Mouse (Mus musculus) heart, adult 2 months (tissue): ENCODE data around the gene Fkbp9. TPM values are rescaled to one million over a fixed set of nuclear protein-coding genes. Genes with fewer than 3 reads are reported as not detected.

Experiments used
- DNase-seq, 2 experiments: peaks; one replicate each; pipeline ENCODE4 v3.0.0; 2021
- H3K27ac ChIP-seq: fragments of 200-600 bp; 2 replicates; pipeline ENCODE4 v1.8.1; 2022
- H3K27me3 ChIP-seq: fragments of 200-500 bp; 2 replicates; pipeline ENCODE4 v1.6.1; 2012; ENCODE audit warnings: mild to moderate bottlenecking, low read length, inconsistent platforms, mixed read lengths; ENCODE audit not compliant: control insufficient read depth, insufficient read depth
- H3K36me3 ChIP-seq: fragments of 200-500 bp; 2 replicates; pipeline ENCODE4 v1.6.1; 2012; ENCODE audit warnings: low read length, inconsistent platforms; ENCODE audit not compliant: control insufficient read depth, insufficient read depth
- H3K4me1 ChIP-seq: fragments of 200-500 bp; 2 replicates; pipeline ENCODE4 v1.6.1; 2011; ENCODE audit warnings: low read length; ENCODE audit not compliant: control insufficient read depth, insufficient read depth
- H3K4me3 ChIP-seq: fragments of 200-600 bp; 2 replicates; pipeline ENCODE4 v1.8.1; 2022
- H3K79me2 ChIP-seq: fragments of 200-500 bp; replicated peaks from 2 replicates; pipeline ENCODE4 v1.6.1; 2012; ENCODE audit warnings: mild to moderate bottlenecking, inconsistent platforms, low read length, moderate library complexity, mixed read lengths; ENCODE audit not compliant: control insufficient read depth, insufficient read depth
- H3K9ac ChIP-seq: fragments of 200-500 bp; 2 replicates; pipeline ENCODE4 v1.6.1; 2012; ENCODE audit warnings: low read depth, mild to moderate bottlenecking, control low read depth, inconsistent platforms, low read length, mixed read lengths
- CTCF ChIP-seq: fragments of 200-600 bp; IDR thresholded peaks from 2 replicates; pipeline ENCODE4 v1.8.1; 2022; ENCODE audit warnings: antibody characterized with exemption, mild to moderate bottlenecking, moderate library complexity
- EP300 ChIP-seq: fragments of 200-500 bp; IDR thresholded peaks from 2 replicates; pipeline ENCODE4 v1.6.1; 2011; ENCODE audit warnings: low read depth, low read length, control low read depth; ENCODE audit not compliant: insufficient read depth
- POLR2A ChIP-seq: fragments of 200-500 bp; IDR thresholded peaks from 2 replicates; pipeline ENCODE4 v1.6.1; 2011; ENCODE audit warnings: mild to moderate bottlenecking, low read depth, low read length, control low read depth; ENCODE audit not compliant: insufficient read depth
- WGBS: fragments of 180-500 bp; shearing (Covaris S2); methylation state at CpG from one replicate; pipeline ENCODE4 v1.1.7; 2018; 5-methylcytosine and 5-hydroxymethylcytosine counted together
- intact Hi-C: fragments of 180-260 bp; cut with DNase I; formaldehyde crosslinking; loops from one replicate; pipeline ENCODE4 v1.15.1; 2025
- polyA plus RNA-seq: library from polyadenylated mRNA; depleted of rRNA; stranded (reverse); fragments of >200 nt; gene quantifications from 2 replicates; pipeline ENCODE4 v1.2.3, GENCODE M21; 2012
- total RNA-seq, 2 experiments: library from RNA; stranded (reverse); gene quantifications; 2 replicates each; pipeline ENCODE4 v1.2.3; 2021

Fkbp9 gene
- total and polyA plus RNA-seq, 3 experiments = 44.1 to 85.9 (median 84.5) TPM

GRCm38 (mm10) chr6:56913092-56913858 is 81.4 kb downstream of the Fkbp9 start:
- TF ChIP-seq EP300 (no peak), CTCF (no peak), POLR2A (no peak)
- H3K79me2 ChIP-seq = peaks cover 2% of the 10 kb centered on the region
- H3K4me1 ChIP-seq = peaks cover 6% of the 10 kb centered on the region; the same call in 1 of the 2 replicates
- H3K27ac ChIP-seq = no peak overlapping the region
- WGBS = 64% methylated on average over 2 of the region's 2 CpGs
- no peak for DNase-seq
- no peaks in the 10 kb centered on the region for H3K27me3 ChIP-seq
- H3K9ac ChIP-seq = no peak overlapping the region
- intact Hi-C loops = no loop called here
- peaks cover 2% of the 10 kb centered on the region for H3K36me3 ChIP-seq
- no peak overlapping the region for H3K4me3 ChIP-seq

DNA sequence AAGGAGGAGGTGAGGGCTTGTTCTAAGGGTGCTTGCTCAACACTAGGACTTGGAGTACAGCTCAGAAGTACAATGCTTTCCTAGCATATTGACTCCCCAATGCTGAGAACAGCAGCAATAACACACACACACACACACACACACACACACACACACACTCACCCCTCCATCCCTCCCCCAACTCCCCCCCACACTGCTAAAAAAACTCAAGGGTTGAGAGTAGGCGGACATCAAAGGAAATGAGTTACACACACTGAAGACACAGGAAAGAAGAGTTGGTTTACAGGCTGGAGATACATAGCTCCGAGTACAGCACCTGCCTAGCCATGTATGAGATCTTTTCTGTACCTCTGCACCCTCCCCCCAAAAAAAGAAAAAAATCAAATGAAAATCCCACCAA is 84.4 kb downstream of the Fkbp9 start:
- Histone ChIP-seq H3K27ac (no peak overlapping the region), H3K79me2 (peaks cover 4% of the 10 kb centered on the region), H3K36me3 (peaks cover 4% of the 10 kb centered on the region), H3K27me3 (no peaks in the 10 kb centered on the region), H3K9ac (no peak overlapping the region), H3K4me1 (peaks cover 10% of the 10 kb centered on the region), H3K4me3 (no peak overlapping the region)
- 59% methylated on average over 2 of the region's 2 CpGs for WGBS
- no peak for TF ChIP-seq POLR2A
- no peak for TF ChIP-seq CTCF
- no peak for TF ChIP-seq EP300
- intact Hi-C loops = no loop called here
- no peak for DNase-seq

GRCm38 (mm10) chr6:56917578-56918368 is 85.9 kb downstream of the Fkbp9 start:
- no peak overlapping the region for H3K4me3 ChIP-seq
- intact Hi-C loops = no loop called here
- no peak for DNase-seq
- peaks cover 6% of the 10 kb centered on the region for H3K36me3 ChIP-seq
- H3K27ac ChIP-seq = peak overlapping the region; percentile 36
- peaks cover 10% of the 10 kb centered on the region for H3K4me1 ChIP-seq
- TF ChIP-seq EP300 (no peak), POLR2A (no peak), CTCF (no peak)
- H3K27me3 ChIP-seq = no peaks in the 10 kb centered on the region
- 35% methylated on average over 12 of the region's 12 CpGs for WGBS
- H3K9ac ChIP-seq = no peak overlapping the region
- peaks cover 4% of the 10 kb centered on the region for H3K79me2 ChIP-seq

DNA sequence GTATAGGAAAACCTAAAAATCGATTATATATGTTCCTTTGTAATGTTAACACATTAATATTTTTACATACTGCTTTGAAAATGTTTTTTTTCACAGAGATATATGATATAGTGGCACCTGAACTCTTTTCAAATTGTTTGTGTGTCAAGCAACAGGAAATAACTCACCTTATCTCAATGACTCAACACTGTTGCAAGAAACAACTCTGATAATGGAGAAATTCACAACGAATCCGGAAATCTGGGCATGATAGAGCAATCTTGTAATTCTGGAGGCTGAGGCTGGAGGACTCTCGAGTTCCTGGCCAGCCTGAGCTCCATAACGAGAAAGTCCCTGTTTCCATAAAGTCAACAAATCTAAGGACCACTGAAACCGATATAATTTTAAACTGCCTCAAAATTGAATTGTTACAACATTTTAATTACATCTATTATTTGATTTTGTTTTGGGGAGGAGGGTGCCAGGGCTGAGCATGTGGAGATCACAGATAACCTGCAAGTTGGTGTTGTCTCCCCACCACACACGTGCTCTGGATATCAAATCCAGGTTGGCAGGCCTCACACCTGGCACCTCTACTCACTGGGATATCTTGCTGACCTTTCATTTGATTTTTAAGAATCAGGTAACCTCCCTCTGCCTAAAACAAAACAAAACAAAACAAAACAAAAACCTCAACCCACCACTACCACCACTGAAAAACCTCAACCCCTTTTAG is 87.6 kb downstream of the Fkbp9 start:
- 46% methylated on average over 7 of the region's 7 CpGs for WGBS
- TF ChIP-seq CTCF = no peak
- no peak for TF ChIP-seq EP300
- Histone ChIP-seq H3K27ac (no peak overlapping the region), H3K27me3 (no peaks in the 10 kb centered on the region), H3K4me1 (peaks cover 11% of the 10 kb centered on the region), H3K9ac (no peak overlapping the region), H3K4me3 (no peak overlapping the region), H3K79me2 (peaks cover 4% of the 10 kb centered on the region), H3K36me3 (peaks cover 4% of the 10 kb centered on the region)
- no peak for DNase-seq
- intact Hi-C loops = loop anchor here (5.0 to 10.0 kb wide), 5 partner anchors 122 to 775 kb away; partner anchors contain the start of genes Herc6, Kbtbd2, Ppm1k and Pyurf

DNA sequence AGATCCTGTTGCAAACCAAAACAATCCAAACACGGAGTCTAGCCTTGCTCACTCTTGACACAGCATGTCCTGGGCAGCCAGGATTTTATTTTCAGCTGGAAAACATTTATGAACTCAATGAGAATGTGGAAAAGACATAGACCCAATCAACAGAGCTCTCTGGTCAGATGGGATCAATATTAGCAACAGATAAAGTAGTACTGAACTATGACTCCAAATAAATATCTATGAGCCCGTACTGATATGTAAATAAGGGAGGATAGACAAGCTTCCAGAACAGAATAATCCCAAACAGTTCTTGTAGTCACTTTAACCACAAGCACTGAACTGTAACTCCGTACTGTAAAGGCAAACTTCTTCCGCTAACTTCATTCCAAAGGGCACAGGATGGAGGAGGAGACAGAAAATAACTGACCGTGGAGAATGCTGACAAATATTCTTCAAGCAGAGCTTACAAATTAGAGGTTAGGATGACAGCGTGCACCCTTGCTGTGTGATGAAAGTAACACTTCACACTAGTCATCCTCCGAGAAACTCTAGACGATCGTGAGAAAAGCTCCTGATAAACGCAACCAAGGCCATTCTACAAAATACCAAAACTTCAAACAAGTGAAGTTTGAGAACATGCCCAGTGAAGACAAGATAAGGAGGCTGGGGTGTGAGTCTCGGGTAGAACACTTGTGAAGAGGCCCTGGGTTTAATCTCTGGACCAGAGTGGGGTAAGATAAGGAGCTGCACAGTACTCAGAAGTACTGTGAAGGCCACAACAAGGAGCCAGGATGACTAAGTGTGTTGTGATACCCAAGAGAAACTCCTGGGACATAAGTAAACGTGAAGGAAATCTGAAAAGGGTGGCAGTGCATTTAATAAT is 88.6 kb downstream of the Fkbp9 start:
- Histone ChIP-seq H3K79me2 (peaks cover 4% of the 10 kb centered on the region), H3K27me3 (no peaks in the 10 kb centered on the region), H3K4me3 (no peak overlapping the region), H3K36me3 (peaks cover 4% of the 10 kb centered on the region), H3K4me1 (peaks cover 12% of the 10 kb centered on the region), H3K9ac (no peak overlapping the region; the same call in 1 of the 2 replicates), H3K27ac (peak overlapping the region; percentile 29; the same call in 1 of the 2 replicates)
- WGBS = 19% methylated on average over 12 of the region's 12 CpGs
- no peak for TF ChIP-seq CTCF
- no peak for TF ChIP-seq POLR2A
- no peak for TF ChIP-seq EP300
- DNase-seq = no peak
- intact Hi-C loops = loop anchor here (5.0 to 10.0 kb wide), 5 partner anchors 123 to 774 kb away; partner anchors contain the start of genes Herc6, Kbtbd2, Ppm1k and Pyurf
